ENCODE assay signal across 8 mouse cellular contexts in the genomic region with DNA sequence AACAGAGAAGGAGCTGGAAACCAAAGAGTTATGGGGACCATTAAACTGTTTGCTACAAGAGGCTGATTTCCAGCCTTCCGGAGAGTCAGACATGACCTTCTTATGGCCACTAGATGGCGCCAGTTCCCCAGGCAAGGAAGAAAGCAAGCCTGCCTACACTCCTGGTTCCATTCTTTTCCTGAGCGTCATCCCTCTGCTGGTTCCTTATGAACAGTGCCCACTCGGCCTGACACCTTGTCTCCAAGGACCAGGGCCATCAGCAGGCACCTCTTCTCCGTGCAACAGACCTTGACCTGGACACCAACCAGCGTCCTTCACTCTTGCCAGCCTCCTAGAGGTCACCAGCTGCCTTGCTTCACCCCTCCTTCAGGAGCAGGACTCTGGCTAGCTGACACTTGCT. TPM values are rescaled to one million over a fixed set of nuclear protein-coding genes. Genes with fewer than 3 reads are reported as not detected.
DNase-seq lines count a peak whose midpoint lies in the region; ATAC-seq and TF ChIP-seq lines count a peak whose summit lies in the region.

No protein-coding gene starts in this region.

- H3K4me2 ChIP-seq in heart, embryonic 12.5 days, result no peak overlapping the region

- peaks cover 23% of the 10 kb centered on the region for H3K4me1 ChIP-seq in heart, embryonic 12.5 days (replicated peaks)

- peak; percentile 98 for TF ChIP-seq CTCF in left cerebral cortex, adult 2 months (IDR thresholded peaks at IDR 0.05)

- peak; percentile 64 to 79 for DNase-seq in heart, adult 18-20 months
- peak; percentile 77 for DNase-seq in cerebellum, adult 9-10 months
- DNase-seq in frontal cortex, postnatal 10 days (ENCODE audit: low spot score in 2 of 2), result peak; percentile 36 to 68
- DNase-seq in hindlimb bud, embryonic 11.5 days (ENCODE audit: extremely low spot score, low read depth, low spot score), result peak; percentile 78
- DNase-seq in left cerebral cortex, adult 2 months (ENCODE audit: extremely low spot score in 1 of 2, low spot score in 2 of 2), result peak; percentile 65 to 71
- peak; percentile 76 for DNase-seq in skeletal muscle tissue, adult 2 months (ENCODE audit: low read depth, low spot score)

- 0 out of 2 replicates have a peak, but pooled peaks cover 2% of the 10 kb centered on the region for H3K9me3 ChIP-seq in heart, embryonic 12.5 days (replicated peaks)

- H3K27me3 ChIP-seq in heart, embryonic 12.5 days (replicated peaks), result peaks cover 55% of the 10 kb centered on the region

- no peak overlapping the region for H3K4me3 ChIP-seq in heart, embryonic 12.5 days
- no peak overlapping the region for H3K4me3 ChIP-seq in left cerebral cortex, adult 2 months

- intact Hi-C loops in left cerebral cortex, adult 2 months (cut with DNase I), result loop anchor here (1.0 kb wide), 2 partner anchors 115 to 134 kb away; no protein-coding TSS in a partner anchor

- no peak overlapping the region for H3K9ac ChIP-seq in heart, embryonic 12.5 days

- no peak overlapping the region for H3K27ac ChIP-seq in heart, embryonic 12.5 days (ENCODE audit: poor library complexity, severe bottlenecking)
- H3K27ac ChIP-seq in left cerebral cortex, adult 2 months, result no peak overlapping the region

- H3K36me3 ChIP-seq in heart, embryonic 12.5 days, result no peaks in the 10 kb centered on the region

- ATAC-seq in heart, embryonic 12.5 days (ENCODE audit: insufficient number of reproducible peaks, low FRiP score), result no peak; the same call in 1 of the 2 replicates
- ATAC-seq in megakaryocyte progenitor cell, adult 5-6 weeks (replicated peaks; ENCODE audit: poor library complexity), result peak; percentile 78

- WGBS in heart, embryonic 12.5 days, result 5% methylated on average over 6 of the region's 6 CpGs

RNA-seq across cellular contexts. Expression of a gene that starts 2.9 kb away (rescaled TPM):
- not detected for total RNA-seq in heart, adult 18-20 months (2021)
- polyA plus RNA-seq in heart, embryonic 12.5 days (2016; fragmentation: Nextera tagmentation; extraction: Ambion mirVana), result 0.12 and 0.41 TPM in 2 replicates
- not detected for total RNA-seq in left cerebral cortex, adult 2 months (2021)
- total RNA-seq in megakaryocyte progenitor cell, adult 5-6 weeks (2015), result not detected in 2 replicates
- total RNA-seq in megakaryocyte progenitor cell, adult 5-6 weeks (2017), result not detected in 2 replicates

RNA-seq across cellular contexts. Expression of a gene that starts 29.0 kb away (rescaled TPM):
- under 1 TPM in 1 of 2 experiments, not detected in 1; 0.18 TPM for total RNA-seq in heart, adult 18-20 months (2021)
- 0.14 TPM in 1 of 2 replicates, not detected in the other for polyA plus RNA-seq in heart, embryonic 12.5 days (2016; fragmentation: Nextera tagmentation; extraction: Ambion mirVana)
- total RNA-seq in left cerebral cortex, adult 2 months (2021), result not detected
- total RNA-seq in megakaryocyte progenitor cell, adult 5-6 weeks (2015), result not detected in 2 replicates
- total RNA-seq in megakaryocyte progenitor cell, adult 5-6 weeks (2017), result not detected in 2 replicates

RNA-seq across cellular contexts. Expression of a gene that starts 40.4 kb away (rescaled TPM):
- total RNA-seq in heart, adult 18-20 months (2021), result 10 to 100 TPM in 1 of 2 experiments, 1 to 10 TPM in 1; 8.6 to 10.1 TPM
- polyA plus RNA-seq in heart, embryonic 12.5 days (2016; fragmentation: Nextera tagmentation; extraction: Ambion mirVana), result 11.8 and 12.1 TPM in 2 replicates
- total RNA-seq in left cerebral cortex, adult 2 months (2021), result 10 to 100 TPM; 17.4 to 17.8 TPM
- total RNA-seq in megakaryocyte progenitor cell, adult 5-6 weeks (2015), result 1.1 TPM in 1 of 2 replicates, not detected in the other
- total RNA-seq in megakaryocyte progenitor cell, adult 5-6 weeks (2017), result 0.03 TPM in 1 of 2 replicates, not detected in the other

Comparison
In these comparisons a context has a peak if more than half of its experiments do, and no peak if none do; other contexts are left out.
1. RNA of a gene that starts 40.4 kb away (total RNA-seq): 17.4 to 17.8 TPM in left cerebral cortex, adult 2 months and 8.6 to 10.1 TPM in heart, adult 18-20 months; 0.03 to 1.1 TPM in megakaryocyte progenitor cell, adult 5-6 weeks; every median in the first group is over 4 times any median in the second.
2. Peak in every context shown above with its lines, with median percentiles within 50 percentile points of each other: DNase-seq.